Mouse (Mus musculus): ENCODE measurements at regions not wholly inside any gene's neighbourhood (a gene's known extent, or its start where the extent isn't known, plus 50 kb on each side); places are given as distances from the start of the nearest gene placed in this dataset.

- DNase-seq (ENCODE audit: extremely low read depth) = no peak
- no peak overlapping the region for H3K27ac ChIP-seq (ENCODE audit: insufficient read depth, low read depth)
- H3K79me2 ChIP-seq (replicated peaks; ENCODE audit: control insufficient read depth, extremely low read depth, insufficient read depth, poor library complexity, severe bottlenecking) = no peaks in the 10 kb centered on the region
- dilution Hi-C loops (cut with MboI; ENCODE audit: extremely low pct_ligation_motif_present, extremely low pct_unique_long_range_greater_than_20kb, low sequenced_read_pairs) = no loop called here
- in situ Hi-C loops (cut with MboI; ENCODE audit: low pct_ligation_motif_present, low pct_unique_long_range_greater_than_20kb, low sequenced_read_pairs) = loop anchor here (10.0 to 25.0 kb wide), 2 partner anchors 330 to 678 kb away; partner anchors contain the start of genes 4933402D24Rik and Klf7
- no peak overlapping the region for H3K4me2 ChIP-seq (ENCODE audit: insufficient read depth, low read depth, poor library complexity, severe bottlenecking)
- H3K9me3 ChIP-seq (replicated peaks; ENCODE audit: low read length) = no peaks in the 10 kb centered on the region
- H3K36me3 ChIP-seq (replicated peaks in 1 of 2; ENCODE audit: control insufficient read depth in 1 of 2, insufficient read depth in 1 of 2, low read length in 1 of 2) = no peaks in the 10 kb centered on the region
- no peak overlapping the region for H3K9ac ChIP-seq (ENCODE audit: insufficient read depth, low read depth)
- H3K4me1 ChIP-seq (ENCODE audit: control insufficient read depth in 1 of 2, insufficient read depth in 2 of 2) = peaks cover 0 to 14% of the 10 kb centered on the region in 2 experiments; a peak in 2 of 4 replicates
- H3K4me3 ChIP-seq (replicated peaks in 1 of 3; ENCODE audit: low read depth in 2 of 3, low read length in 2 of 3, poor library complexity in 1 of 3) = no peak overlapping the region
- no peaks in the 10 kb centered on the region for H3K27me3 ChIP-seq (replicated peaks)
- TF ChIP-seq SIN3A (IDR thresholded peaks at IDR 0.05; ENCODE audit: low read length) = no peak
- TF ChIP-seq CTCF (conservative IDR thresholded peaks at IDR 0.05 in 1 of 2, IDR thresholded peaks at IDR 0.05 in 1 of 2; ENCODE audit: low read depth in 2 of 2, low read length in 2 of 2) = no peak
- TF ChIP-seq POLR2A (IDR thresholded peaks at IDR 0.05; ENCODE audit: low read depth, low read length) = no peak
- no peak for TF ChIP-seq MXI1 (IDR thresholded peaks at IDR 0.05; ENCODE audit: low read depth, low read length)
- TF ChIP-seq KAT2A (IDR thresholded peaks at IDR 0.05; ENCODE audit: insufficient replicate concordance, low read length) = no peak
- TF ChIP-seq ETS1 (conservative IDR thresholded peaks at IDR 0.05; ENCODE audit: low read depth, low read length) = no peak
- no peak for TF ChIP-seq ZC3H11A (IDR thresholded peaks at IDR 0.05; ENCODE audit: low read depth, low read length)
- TF ChIP-seq IRF4 (IDR thresholded peaks at IDR 0.05; ENCODE audit: low read depth, low read length) = no peak
- no peak for TF ChIP-seq USF1 (IDR thresholded peaks at IDR 0.05; ENCODE audit: low read depth, low read length)
These were observed 90.1 kb upstream of the Creb1 start for GRCm38 (mm10) chr1:64442179-64442874.

GRCm38 (mm10) chr1:64423256-64423655 is 109.2 kb upstream of the Creb1 start:
- Histone ChIP-seq H3K27ac (ENCODE audit: insufficient read depth, low read depth) (no peak overlapping the region), H3K9me3 (replicated peaks; ENCODE audit: low read length) (peaks cover 3% of the 10 kb centered on the region), H3K4me1 (ENCODE audit: control insufficient read depth in 1 of 2, insufficient read depth in 2 of 2) (no peaks in the 10 kb centered on the region), H3K27me3 (replicated peaks) (no peaks in the 10 kb centered on the region), H3K4me3 (replicated peaks in 1 of 3; ENCODE audit: low read depth in 2 of 3, low read length in 2 of 3, poor library complexity in 1 of 3) (no peak overlapping the region), H3K36me3 (replicated peaks in 1 of 2; ENCODE audit: control insufficient read depth in 1 of 2, insufficient read depth in 1 of 2, low read length in 1 of 2) (no peaks in the 10 kb centered on the region), H3K79me2 (replicated peaks; ENCODE audit: control insufficient read depth, extremely low read depth, insufficient read depth, poor library complexity, severe bottlenecking) (no peaks in the 10 kb centered on the region), H3K9ac (ENCODE audit: insufficient read depth, low read depth) (no peak overlapping the region), H3K4me2 (ENCODE audit: insufficient read depth, low read depth, poor library complexity, severe bottlenecking) (no peak overlapping the region)
- in situ Hi-C loops (cut with MboI; ENCODE audit: low pct_ligation_motif_present, low pct_unique_long_range_greater_than_20kb, low sequenced_read_pairs) (no loop called here), dilution Hi-C loops (cut with MboI; ENCODE audit: extremely low pct_ligation_motif_present, extremely low pct_unique_long_range_greater_than_20kb, low sequenced_read_pairs) (no loop called here)
- DNase-seq (ENCODE audit: extremely low read depth) = no peak
- TF ChIP-seq ZNF384 (IDR thresholded peaks at IDR 0.05; ENCODE audit: low read depth, low read length) = no peak
- no peak for TF ChIP-seq HCFC1 (IDR thresholded peaks at IDR 0.05; ENCODE audit: low read depth, low read length)
- TF ChIP-seq CTCF (conservative IDR thresholded peaks at IDR 0.05 in 1 of 2, IDR thresholded peaks at IDR 0.05 in 1 of 2; ENCODE audit: low read depth in 2 of 2, low read length in 2 of 2) = no peak
- TF ChIP-seq NRF1 (IDR thresholded peaks at IDR 0.05; ENCODE audit: low read depth, low read length) = no peak
- no peak for TF ChIP-seq USF1 (IDR thresholded peaks at IDR 0.05; ENCODE audit: low read depth, low read length)
- no peak for TF ChIP-seq CHD1 (IDR thresholded peaks at IDR 0.05; ENCODE audit: low read depth, low read length)
- no peak for TF ChIP-seq RAD21 (IDR thresholded peaks at IDR 0.05; ENCODE audit: low read depth, low read length)
- no peak for TF ChIP-seq ZKSCAN1 (IDR thresholded peaks at IDR 0.05; ENCODE audit: borderline replicate concordance, low read depth, low read length)

Measured in CH12.LX (cell line).